Mouse (Mus musculus): ENCODE results near the gene Erbb2.

Gene Erbb2

GRCm38 (mm10) chr11:98385638-98386585, 26.4 kb upstream of the Erbb2 start, which contains the start of gene Pnmt:
Gene Pnmt (plus strand): TSS chr11:98386450.
- DNase-seq (ENCODE audit: low read depth, low spot score) = no peak

DNA sequence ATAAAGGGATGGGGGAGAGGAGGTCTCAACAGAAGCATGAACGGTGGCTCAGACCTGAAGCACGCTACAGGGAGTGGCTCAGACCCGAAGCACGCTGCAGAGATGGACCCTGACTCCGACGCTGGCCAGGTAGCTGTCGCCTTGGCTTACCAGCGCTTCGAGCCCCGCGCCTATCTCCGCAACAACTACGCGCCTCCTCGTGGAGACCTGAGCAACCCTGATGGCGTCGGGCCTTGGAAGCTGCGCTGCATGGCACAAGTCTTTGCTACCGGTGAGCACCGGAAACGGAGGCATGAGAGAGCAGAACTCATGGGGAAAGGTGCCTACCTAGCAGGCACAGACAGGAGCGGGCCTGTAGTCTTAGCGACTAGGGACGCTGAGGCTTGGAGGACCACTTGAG, 25.7 kb upstream of the Erbb2 start:
- DNase-seq (ENCODE audit: low read depth, low spot score) = no peak

DNA sequence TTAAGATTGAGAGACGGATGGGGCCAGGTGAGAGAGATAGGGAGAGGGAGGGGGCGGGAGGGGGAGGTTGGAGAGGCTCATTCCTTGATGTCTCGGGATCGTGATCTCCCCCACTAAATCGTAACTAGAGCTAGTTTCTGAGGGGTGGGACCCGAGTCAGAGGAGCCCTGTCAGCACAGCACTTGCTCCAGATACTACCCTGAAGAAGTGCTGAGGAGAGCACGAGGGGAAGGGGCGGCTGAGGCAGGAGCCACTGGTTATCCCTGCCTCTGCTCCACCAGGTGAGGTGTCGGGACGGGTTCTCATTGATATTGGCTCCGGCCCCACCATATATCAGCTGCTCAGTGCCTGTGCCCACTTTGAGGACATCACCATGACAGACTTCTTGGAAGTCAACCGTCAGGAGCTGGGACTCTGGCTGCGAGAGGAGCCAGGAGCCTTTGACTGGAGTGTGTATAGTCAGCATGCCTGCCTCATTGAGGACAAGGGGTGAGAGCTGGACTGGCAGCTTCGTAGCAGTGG, 25.2 kb upstream of the Erbb2 start:
- no peak for DNase-seq (ENCODE audit: low read depth, low spot score)

DNA sequence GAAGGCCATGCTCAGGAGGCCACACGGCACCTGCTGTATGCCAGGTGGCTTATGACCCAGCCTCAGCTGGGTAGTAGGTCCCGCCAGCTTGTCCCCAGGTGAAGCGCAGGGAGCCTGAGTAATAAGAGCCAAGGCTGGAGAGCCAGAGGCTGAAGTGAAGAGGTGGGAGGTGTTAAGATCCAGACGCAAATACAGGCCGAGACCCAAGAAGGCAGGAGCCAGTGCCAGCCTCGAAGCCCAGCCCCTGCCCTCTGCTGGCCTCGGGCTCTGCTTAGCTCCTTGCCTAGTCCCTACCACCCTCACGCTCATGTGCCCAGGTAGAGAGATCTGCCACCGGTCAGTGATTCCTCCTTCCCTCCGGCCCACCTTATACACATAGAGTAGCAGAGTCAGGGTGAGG, 24.0 kb upstream of the Erbb2 start:
- no peak for DNase-seq (ENCODE audit: low read depth, low spot score)

- no peak for DNase-seq (ENCODE audit: low read depth, low spot score)
Observed at GRCm38 (mm10) chr11:98389221-98389780, 23.0 kb upstream of the Erbb2 start.

GRCm38 (mm10) chr11:98390141-98390540, 22.1 kb upstream of the Erbb2 start:
- no peak for DNase-seq (ENCODE audit: low read depth, low spot score)

DNA sequence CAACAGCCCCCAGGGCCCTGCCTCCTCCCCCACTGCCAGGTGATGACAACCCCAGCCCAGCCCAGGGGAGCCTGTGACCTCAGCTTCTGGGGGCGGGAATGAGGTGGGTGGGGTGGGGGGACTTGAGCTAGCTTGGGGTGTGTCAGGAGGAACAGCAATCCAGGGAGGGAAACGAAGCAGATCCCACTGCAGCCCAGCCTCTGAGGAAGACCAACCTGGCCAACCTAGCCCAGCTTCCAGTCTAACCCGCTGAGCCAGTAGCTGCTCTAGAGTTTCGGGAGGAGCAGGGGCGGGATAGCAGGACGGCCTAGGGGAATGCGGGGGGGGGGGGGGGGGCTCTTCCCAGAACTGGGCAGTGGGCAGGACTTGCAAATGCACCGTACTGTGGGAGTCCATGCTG, 20.2 kb upstream of the Erbb2 start:
- no peak for DNase-seq (ENCODE audit: low read depth, low spot score)

GRCm38 (mm10) chr11:98392645-98393044, 19.6 kb upstream of the Erbb2 start:
- DNase-seq (ENCODE audit: low read depth, low spot score) = no peak

GRCm38 (mm10) chr11:98393317-98393716, 19.0 kb upstream of the Erbb2 start:
- DNase-seq (ENCODE audit: low read depth, low spot score) = no peak

DNA sequence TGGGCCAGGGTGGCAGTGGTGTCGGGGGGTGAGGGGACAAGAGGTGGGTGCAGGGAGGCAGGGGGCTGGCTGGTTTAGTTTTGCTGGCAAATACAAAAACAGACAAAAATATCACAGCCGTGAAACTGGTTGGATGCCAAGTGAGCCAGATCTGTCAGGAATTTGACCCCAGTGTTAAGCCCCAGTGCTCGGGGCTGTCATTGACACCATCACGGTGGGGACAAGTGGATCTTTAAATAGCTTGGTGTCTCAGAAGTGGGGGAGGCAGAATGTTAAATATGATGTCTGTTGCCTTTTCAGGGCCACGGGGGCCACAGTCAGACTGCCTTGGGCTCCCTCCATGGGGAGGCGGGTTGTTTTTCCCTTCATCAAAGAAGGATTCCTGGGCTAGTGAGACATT, 18.0 kb upstream of the Erbb2 start:
- no peak for DNase-seq (ENCODE audit: low read depth, low spot score)

DNA sequence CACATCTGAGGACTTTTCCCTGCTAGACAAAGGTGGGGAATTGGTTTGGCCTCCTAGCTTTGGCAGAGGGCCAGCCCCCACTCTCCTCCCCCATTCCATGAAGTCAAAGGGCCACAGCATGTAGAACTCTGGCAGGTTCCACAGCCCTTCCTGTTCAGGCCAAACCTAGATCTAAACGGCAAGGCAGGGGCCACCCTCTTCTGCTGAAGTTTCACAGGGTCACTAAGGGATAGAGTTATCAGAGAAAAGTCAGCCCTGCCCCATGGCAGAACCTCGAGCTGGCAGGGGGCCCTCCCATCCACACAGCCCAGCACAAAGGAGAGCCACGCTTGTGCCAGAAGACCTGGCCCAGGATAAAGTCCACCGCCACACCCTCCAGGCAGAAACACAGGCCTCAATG, 17.2 kb upstream of the Erbb2 start:
- no peak for DNase-seq (ENCODE audit: low read depth, low spot score)

GRCm38 (mm10) chr11:98397946-98398345, 14.3 kb upstream of the Erbb2 start:
- no peak for DNase-seq (ENCODE audit: low read depth, low spot score)

DNA sequence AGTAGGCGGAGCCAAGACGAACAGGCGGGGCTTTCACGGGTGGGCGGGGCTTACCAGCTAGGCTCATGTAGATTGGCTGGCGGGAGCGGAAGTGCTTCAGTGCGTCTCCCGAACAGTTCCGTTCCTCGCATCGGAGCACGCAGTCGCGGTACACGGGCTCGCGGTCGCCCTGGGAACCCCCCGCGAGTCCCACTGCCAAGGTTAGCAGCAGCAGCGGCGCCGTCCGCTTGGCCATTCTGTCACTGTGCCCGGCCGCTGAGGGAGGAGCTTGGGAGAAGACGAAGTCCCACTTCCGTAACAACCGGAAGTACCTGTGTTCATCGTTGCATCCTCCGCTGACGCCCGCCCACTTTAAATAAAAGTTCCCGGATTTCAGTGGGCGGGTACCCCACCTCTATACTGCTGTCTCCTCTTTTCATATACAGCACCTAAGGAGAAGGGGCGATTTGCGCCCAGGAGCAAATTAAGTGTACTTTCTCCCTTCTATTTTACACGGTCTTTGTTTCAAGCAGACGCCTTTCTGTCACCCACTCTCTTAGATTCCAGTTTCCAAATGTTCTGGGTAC, 12.0 kb upstream of the Erbb2 start, which contains the start of gene Pgap3:
Gene Pgap3, minus strand, starts transcription at position 330 of the 566 bp plus-strand sequence.
- DNase-seq (ENCODE audit: low read depth, low spot score) = peak; percentile 91

- no peak for DNase-seq (ENCODE audit: low read depth, low spot score)
Observed at GRCm38 (mm10) chr11:98400816-98401215, 11.5 kb upstream of the Erbb2 start.

DNA sequence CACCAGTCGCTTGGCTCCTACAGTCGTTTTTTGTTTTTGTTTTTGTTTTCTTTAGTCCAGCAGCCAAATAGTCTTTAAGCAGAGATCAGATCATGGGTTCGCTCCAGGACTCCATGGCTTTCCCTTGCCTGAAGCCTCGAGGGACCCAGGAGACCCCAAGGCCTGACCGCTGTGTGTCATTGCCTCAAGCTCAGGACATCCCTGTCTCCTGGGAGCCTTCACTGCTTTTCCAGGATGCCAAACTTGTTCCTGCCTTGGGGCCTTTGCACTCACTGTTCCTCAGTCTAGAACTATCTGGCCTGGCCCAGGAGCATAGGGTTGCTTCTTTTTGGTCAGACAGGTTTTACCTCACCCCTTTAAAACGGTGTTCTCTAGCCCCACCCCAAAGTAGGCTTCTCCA, 5.6 kb upstream of the Erbb2 start:
- no peak for DNase-seq (ENCODE audit: low read depth, low spot score)

DNA sequence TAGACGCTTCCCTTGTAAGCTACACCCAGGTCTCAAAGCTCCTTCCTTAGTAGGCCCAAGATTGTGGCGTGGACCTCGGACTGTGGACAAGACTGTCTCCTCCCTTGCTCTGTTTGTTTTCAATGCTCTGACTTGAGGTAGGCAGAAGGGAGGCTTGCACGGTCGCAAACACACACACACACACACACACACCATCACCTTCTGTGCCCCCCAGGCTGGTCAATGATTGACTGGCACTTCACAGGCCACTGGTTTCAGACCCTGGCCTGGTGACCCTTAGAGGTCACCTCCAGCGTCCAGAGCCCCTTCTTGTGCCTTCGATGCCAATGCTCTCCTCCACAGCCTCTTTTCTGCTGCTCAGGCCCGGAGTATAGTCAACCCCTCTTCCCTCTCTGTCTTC, 3.4 kb upstream of the Erbb2 start:
- no peak for DNase-seq (ENCODE audit: low read depth, low spot score)

GRCm38 (mm10) chr11:98409341-98409822, 2.9 kb upstream of the Erbb2 start:
- DNase-seq (ENCODE audit: low read depth, low spot score) = no peak

- no peak for DNase-seq (ENCODE audit: low read depth, low spot score)
Observed at GRCm38 (mm10) chr11:98412797-98413301, 579 bp downstream of the Erbb2 start.

DNA sequence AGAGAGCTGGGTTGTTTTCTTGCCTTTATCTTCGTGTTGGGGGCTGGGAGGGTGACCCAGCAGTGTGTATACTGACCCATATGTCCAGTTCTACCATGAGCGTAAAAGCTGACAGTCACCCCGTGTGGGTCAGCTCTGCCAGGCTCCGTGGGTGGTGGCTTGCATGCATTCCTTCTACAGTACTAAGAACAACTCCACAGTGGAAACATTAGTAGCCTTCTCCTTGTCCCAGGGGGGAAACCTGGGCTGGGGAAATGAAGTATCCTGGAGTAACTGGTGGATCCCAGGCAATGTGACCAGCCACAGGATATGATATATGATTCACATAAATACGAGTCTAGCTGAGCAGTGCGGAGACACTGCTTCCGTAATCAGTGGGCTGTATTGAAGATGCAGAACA, 1.5 kb downstream of the Erbb2 start:
- DNase-seq (ENCODE audit: low read depth, low spot score) = no peak

DNA sequence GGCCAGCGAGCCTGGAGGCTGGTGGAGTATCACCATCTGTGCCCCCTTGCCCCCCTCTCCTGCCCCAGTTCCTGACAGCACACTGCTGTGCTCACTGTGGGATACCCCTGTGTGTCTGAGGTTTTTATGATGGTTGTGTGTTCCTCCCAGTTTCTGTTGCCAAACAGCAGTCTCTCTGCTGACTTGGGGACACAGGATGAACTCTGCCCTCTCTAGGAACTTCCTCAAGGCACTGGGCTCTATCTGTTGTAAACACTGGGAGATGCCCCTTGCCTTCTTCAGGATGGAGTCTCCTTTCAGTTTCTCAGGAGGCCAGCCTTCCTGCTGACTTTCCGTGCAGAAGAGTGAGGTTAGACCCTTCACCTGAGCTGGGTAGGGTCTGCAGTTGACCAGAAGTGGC, 1.9 kb downstream of the Erbb2 start:
- DNase-seq (ENCODE audit: low read depth, low spot score) = no peak

GRCm38 (mm10) chr11:98417074-98417473, 4.8 kb downstream of the Erbb2 start:
- DNase-seq (ENCODE audit: low read depth, low spot score) = no peak

GRCm38 (mm10) chr11:98418273-98418672, 6.0 kb downstream of the Erbb2 start:
- no peak for DNase-seq (ENCODE audit: low read depth, low spot score)
